Mouse (Mus musculus): ENCODE measurements at regions not wholly inside any gene's neighbourhood (a gene's known extent, or its start where the extent isn't known, plus 50 kb on each side); places are given as distances from the start of the nearest gene placed in this dataset.

GRCm38 (mm10) chr14:100618793-100619655, 334.5 kb upstream of the Klf12 start:
- intact Hi-C loops (cut with DNase I) = no loop called here
- no peak for DNase-seq

GRCm38 (mm10) chr14:100610017-100610760, 325.7 kb upstream of the Klf12 start:
- DNase-seq = no peak
- intact Hi-C loops (cut with DNase I) = no loop called here

- DNase-seq = peak; percentile 13 to 29
Measured at GRCm38 (mm10) chr14:100607109-100607508, 322.6 kb upstream of the Klf12 start.

GRCm38 (mm10) chr14:100600886-100601451, 316.5 kb upstream of the Klf12 start:
- no peak for DNase-seq
- intact Hi-C loops (cut with DNase I) = no loop called here

More at GRCm38 (mm10) chr14:100607109-100607508, 322.6 kb upstream of the Klf12 start:
- intact Hi-C loops (cut with DNase I) = no loop called here

GRCm38 (mm10) chr14:100570026-100570425, 285.5 kb upstream of the Klf12 start:
- intact Hi-C loops (cut with DNase I) = no loop called here

GRCm38 (mm10) chr14:100561884-100562283, 277.4 kb upstream of the Klf12 start:
- intact Hi-C loops (cut with DNase I) = no loop called here
- no peak for DNase-seq

More at GRCm38 (mm10) chr14:100570026-100570425, 285.5 kb upstream of the Klf12 start:
- no peak for DNase-seq

- peak; percentile 74 to 78 for DNase-seq
- intact Hi-C loops (cut with DNase I) = no loop called here
Measured at GRCm38 (mm10) chr14:100558378-100558777, 273.9 kb upstream of the Klf12 start.

- intact Hi-C loops (cut with DNase I) = no loop called here
- DNase-seq = no peak
Measured at GRCm38 (mm10) chr14:100552466-100552865, 268.0 kb upstream of the Klf12 start.

- intact Hi-C loops (cut with DNase I) = no loop called here
- DNase-seq = no peak
Measured at GRCm38 (mm10) chr14:100550266-100550665, 265.8 kb upstream of the Klf12 start.

GRCm38 (mm10) chr14:100530217-100530616, 245.7 kb upstream of the Klf12 start:
- peak in 1 of 2 experiments; percentile 11 for DNase-seq
- intact Hi-C loops (cut with DNase I) = no loop called here

GRCm38 (mm10) chr14:100529758-100530157, 245.3 kb upstream of the Klf12 start:
- no peak for DNase-seq
- intact Hi-C loops (cut with DNase I) = no loop called here

- intact Hi-C loops (cut with DNase I) = no loop called here
- no peak for DNase-seq
Measured at GRCm38 (mm10) chr14:100509396-100509795, 224.9 kb upstream of the Klf12 start.

- intact Hi-C loops (cut with DNase I) = no loop called here
- DNase-seq = no peak
Measured at GRCm38 (mm10) chr14:100508087-100508486, 223.6 kb upstream of the Klf12 start.

GRCm38 (mm10) chr14:100507616-100508015, 223.1 kb upstream of the Klf12 start:
- intact Hi-C loops (cut with DNase I) = no loop called here
- no peak for DNase-seq

- intact Hi-C loops (cut with DNase I) = loop anchor here (5.0 to 10.0 kb wide), 2 partner anchors 484 to 557 kb away; no protein-coding TSS in a partner anchor
- no peak for DNase-seq
Measured at GRCm38 (mm10) chr14:100488837-100489236, 204.4 kb upstream of the Klf12 start.

- intact Hi-C loops (cut with DNase I) = loop anchor here (5.0 to 10.0 kb wide), 2 partner anchors 481 to 553 kb away; no protein-coding TSS in a partner anchor
- no peak for DNase-seq
Measured at GRCm38 (mm10) chr14:100485489-100485888, 201.0 kb upstream of the Klf12 start.

- no peak for DNase-seq
- intact Hi-C loops (cut with DNase I) = loop anchor here (10.0 kb wide), 1 partner anchor 479 kb away; no protein-coding TSS in a partner anchor
Measured at GRCm38 (mm10) chr14:100484101-100484500, 199.6 kb upstream of the Klf12 start.

- intact Hi-C loops (cut with DNase I) = no loop called here
Measured at GRCm38 (mm10) chr14:100477595-100478380, 193.3 kb upstream of the Klf12 start.

GRCm38 (mm10) chr14:100468311-100468710, 183.8 kb upstream of the Klf12 start:
- intact Hi-C loops (cut with DNase I) = no loop called here
- peak in 1 of 2 experiments; percentile 38 for DNase-seq

More at GRCm38 (mm10) chr14:100477595-100478380, 193.3 kb upstream of the Klf12 start:
- no peak for DNase-seq

GRCm38 (mm10) chr14:100462321-100462720, 177.8 kb upstream of the Klf12 start:
- intact Hi-C loops (cut with DNase I) = loop anchor here (5.0 kb wide), 1 partner anchor 40 kb away; no protein-coding TSS in a partner anchor
- DNase-seq = no peak
